Mouse (Mus musculus) spleen, adult 12 weeks (tissue): ENCODE data around the gene AC124502.3.

Experiments
- DNase-seq: peaks from one replicate; pipeline ENCODE4 v3.0.0; 2022; ENCODE audit warnings: low spot score

AC124502.3 gene

DNA sequence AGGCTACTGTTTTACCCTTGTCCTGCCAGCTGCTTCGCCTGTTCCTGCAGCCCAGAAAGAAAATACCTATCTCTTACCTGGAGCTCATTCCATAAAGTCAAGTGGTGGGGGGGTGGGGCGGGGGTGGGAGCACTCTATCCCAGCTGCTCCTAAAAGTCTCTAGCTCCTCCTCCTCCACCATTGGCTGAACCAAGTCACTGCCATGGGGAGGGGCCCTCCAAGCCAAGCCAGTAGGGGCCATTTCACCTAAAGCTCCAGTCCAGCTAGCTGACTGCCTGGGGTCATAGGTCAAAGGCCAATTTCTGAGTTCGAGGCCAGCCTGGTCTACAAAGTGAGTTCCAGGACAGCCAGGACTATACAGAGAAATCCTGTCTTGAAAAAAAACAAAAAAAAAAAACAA is 6.0 kb upstream of the AC124502.3 start:
- DNase-seq: no peak

DNA sequence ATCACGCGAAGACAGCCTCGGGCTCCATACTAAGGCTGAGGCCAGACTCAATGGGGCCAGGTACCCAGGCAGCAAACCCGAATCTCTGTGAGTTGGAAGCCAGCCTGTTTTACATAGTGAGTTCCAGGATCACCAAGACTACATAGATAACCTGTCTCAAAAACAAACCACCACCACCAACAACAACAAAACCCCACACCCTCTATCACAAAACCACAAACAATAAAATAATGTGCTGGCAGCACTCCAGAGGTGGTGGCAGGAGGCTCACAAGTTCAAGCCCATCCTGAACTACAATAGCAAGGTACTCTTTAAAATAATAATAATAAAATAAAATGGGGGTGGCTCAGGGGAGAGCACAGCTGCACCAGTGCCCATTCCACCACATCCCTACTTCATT is 2.1 kb upstream of the AC124502.3 start:
- DNase-seq: no peak

DNA sequence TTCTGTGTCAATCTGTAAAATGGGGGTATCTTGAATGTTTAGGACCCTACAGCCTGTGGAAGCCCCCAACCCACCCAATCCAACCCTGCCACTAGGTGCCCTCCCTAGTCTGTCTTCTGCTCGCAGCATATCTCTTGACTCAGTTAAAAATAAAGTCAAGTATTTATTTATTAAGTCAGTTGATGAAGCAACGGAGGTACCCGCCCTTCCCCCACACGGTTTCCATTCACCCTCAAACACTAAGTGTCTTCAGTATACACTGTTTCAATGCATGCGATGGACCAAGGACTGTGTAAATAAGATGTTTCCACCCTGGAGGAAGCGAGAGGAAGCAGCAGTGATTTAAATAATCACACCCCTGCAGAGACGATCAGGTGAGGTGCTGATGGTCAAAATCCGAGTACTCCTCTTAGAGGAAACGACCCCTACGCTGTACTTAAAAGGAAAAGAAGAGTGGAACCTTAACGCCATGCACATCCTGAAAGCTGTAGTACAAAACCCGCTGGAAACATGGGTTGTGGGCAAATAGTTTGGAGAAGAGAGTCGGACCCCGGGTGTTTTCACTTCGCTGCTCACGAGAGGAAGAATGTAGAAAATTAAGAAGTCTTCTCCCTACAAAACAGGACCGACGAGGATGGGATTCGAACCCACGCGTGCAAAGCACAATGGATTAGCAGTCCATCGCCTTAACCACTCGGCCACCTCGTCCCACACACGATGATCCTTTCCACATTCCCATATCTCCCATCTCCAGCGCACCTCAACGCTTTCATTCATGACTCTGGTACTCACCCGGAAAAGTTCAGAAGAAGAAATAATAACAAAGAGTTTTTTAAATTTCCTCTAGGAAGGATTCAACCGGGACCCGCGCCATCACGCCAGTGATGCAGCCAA is 766 bp upstream of the AC124502.3 start:
- DNase-seq: peak; percentile 27

DNA sequence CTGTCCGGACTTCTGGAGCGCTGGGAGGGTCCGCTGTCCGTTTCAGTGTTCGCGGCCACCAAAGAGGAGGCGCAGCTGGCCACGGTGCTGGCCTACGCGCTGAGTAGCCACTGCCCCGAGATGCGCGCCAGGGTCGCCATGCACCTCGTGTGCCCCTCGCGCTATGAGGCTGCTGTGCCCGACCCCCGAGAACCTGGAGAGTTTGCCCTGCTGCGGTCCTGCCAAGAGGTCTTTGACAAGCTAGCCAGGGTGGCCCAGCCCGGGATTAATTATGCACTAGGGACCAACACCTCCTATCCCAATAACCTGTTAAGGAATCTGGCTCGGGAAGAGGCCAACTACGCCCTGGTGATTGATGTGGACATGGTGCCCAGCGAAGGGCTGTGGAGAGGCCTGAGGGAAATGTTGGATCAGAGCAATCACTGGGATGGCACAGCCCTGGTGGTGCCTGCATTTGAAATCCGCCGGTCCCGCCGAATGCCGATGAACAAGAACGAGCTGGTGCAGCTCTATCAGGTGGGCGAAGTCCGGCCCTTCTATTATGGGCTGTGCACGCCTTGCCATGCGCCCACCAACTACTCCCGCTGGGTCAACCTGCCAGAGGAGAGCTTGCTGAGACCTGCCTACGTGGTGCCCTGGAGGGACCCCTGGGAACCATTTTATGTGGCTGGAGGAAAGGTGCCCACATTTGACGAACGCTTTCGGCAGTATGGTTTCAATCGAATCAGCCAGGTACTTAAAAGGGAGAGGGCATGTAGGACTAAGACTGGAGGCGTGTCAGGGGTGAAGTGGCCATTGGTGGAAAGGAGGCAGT is 817 bp downstream of the AC124502.3 start:
- DNase-seq: no peak

DNA sequence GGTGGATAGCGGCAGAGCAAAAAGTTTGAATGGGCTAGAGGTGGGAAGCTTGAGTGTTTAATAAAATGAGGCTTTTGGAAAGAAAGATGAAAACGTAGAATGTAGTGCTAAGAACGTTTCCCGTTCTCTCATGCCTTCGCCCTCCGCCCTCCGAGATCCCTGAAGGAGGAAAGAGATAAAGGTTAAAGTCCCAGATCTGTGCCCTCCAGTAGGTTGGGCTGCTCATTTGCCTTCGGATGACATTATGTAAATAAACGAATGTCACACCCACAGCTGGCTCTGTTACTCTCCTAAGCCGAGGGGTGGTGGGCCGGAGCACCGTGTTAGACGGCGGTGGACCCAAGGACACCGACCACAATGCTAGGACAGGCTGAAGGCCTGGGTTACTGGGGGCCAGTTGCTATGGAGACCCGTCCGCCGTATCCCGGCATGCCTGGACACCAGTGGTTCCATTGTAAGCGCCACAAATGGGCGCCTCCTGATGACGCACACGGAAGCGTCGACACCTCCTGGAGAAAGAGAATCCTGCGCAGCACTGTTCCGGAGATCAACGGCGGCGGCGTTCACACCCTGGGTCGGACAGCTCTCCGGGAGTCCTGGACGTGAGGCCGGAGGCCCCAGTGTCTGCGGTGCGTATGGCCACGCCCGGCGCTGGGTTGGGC is 2.3 kb downstream of the AC124502.3 start, which contains the start of gene Brms1:
Gene Brms1, plus strand, starts transcription at position 493 of the 662 bp plus-strand sequence.
- peak; percentile 81 for DNase-seq

DNA sequence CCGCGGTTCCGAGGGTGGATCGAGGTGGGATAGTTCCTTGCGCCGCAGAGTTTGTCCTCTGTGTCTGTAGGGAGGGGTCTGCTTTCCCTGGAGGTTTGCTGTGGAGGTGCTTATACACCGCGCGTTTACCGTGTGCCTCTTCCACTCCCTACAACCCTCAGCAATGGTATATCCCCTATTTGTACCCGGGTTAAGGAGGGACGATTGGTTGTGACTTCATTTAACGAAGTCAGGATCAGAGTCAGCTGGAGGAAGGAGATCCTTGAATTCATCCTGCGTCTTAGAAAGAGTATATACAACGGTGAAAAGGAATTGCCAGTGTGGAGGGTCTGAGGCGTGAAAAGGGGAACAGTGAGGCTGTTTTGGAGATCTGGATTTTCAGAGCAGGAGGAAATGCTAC is 2.9 kb downstream of the AC124502.3 start:
- no peak for DNase-seq

DNA sequence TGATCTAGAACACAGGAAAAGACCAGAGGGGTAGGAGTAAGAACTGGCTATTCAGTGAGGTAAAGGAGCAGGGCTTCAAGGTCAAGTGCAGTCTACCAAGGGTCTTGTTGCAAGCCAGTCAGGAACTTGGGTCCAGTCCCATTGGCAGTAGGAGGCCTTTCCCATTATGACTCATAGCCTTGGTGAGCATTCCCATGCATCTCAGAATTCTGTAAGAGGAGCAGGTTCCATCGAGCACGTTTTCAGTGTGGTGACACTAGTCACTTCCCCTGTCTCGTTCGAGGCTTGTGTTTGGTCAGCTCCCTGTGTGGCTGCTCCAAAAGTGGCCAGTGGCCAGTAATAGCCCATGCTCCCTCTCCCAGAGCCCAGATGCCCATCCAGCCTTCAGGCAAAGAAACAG is 6.8 kb downstream of the AC124502.3 start:
- DNase-seq: no peak

DNA sequence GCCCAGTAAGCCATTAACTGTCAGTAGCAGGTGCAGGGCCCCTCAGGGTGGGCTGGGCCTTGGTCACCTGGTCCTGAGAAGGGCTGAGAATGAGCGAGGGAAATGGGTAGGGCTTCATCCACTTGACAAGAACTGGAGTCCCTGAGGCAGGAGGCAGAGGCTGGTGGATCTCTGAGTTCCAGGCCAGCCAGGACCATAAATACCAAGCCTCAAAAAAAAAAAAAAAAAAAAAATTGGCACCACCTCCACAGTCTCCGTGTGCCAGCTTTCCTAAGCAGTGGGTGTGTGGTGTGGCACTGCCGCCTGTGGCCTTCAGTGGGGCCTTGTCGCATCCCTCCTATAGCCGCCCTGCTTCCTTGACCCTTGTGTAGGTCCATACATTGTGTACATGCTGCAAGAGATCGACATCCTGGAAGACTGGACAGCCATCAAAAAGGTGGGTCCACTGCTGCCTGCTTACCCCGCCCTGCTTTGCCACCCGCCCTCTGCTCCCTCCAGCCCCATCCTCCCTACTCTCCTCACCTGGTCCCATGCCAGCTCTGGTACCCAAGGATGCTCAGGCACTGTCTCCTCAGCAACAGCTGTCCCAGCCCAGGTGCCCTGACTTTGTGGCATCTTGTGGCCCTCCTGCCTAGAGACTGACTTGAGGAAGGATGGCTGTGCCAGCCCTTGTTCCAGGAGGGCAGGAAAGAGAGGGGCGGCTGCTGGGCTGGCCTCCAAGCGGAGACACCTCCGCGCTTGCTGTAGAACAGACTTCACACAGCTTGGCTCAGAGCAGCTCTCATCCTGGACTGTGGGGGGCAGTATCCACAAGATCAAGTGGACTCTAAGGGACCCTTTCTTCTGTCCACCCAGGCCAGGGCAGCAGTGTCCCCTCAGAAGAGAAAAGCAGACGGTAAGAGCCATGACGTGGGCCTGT is 9.7 kb downstream of the AC124502.3 start:
- no peak for DNase-seq

DNA sequence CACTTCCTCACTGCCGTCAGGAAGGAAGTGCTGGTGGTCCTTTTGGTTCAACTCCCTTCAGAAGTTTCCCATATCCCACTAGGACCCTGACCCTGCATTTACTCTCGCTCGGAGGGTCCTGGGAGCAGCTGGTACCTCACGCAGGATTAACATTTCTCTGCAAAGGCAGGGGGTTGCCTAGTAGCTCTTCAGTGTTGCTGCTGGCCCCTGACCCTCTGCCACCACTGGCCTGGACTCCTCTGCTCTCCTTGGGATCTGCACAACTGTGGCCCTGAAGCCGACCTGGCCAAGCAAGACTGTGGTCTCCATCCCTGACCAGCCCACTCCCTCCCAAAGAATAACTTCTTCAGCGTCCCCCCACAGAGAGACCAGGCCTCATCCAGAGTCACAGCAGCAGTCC is 10.6 kb downstream of the AC124502.3 start:
- DNase-seq: no peak

DNA sequence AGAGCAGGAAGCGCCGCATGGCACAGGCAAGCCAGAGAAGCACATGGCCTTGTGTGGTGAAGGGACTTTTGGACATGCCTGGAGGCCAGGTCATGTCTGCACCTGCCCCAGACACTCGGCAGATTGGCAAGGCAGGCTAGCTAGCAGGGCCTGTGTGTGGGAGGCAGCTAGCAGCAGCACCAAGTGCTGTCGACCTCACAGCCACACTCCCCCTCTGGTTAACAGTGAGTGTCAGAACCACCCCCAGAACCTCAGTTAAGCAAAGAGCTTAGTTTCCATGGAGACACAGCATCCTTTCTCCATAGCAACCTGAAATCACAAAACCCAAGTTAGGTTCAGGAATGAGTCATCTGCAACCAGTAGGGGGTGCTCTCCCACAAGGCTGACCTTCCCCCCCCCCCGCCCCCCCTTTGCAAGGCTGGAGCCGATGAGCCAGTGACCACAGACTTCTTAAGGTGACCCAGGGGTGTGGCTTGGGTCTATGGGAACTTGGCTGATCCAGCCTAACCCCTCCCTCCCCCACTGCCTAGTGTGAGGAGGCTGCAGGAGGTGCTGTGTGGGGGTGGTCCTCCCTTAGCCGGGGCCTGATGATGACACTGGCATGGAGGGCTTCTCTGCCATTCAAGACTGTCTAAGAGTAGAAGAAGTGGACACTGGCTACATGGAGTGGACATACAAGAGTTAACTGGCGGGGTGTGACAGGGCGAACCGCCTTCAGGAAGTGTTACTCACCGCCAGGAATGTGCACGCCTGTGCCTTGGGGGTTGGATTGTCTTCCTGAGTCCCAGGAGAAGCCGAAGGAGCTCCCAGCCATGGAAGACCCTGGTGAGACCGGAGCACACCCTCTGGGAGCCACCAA is 11.6 kb downstream of the AC124502.3 start, which contains the start of gene Rin1:
Gene Rin1, plus strand, starts transcription at position 435 of the 859 bp plus-strand sequence.
- DNase-seq: no peak

DNA sequence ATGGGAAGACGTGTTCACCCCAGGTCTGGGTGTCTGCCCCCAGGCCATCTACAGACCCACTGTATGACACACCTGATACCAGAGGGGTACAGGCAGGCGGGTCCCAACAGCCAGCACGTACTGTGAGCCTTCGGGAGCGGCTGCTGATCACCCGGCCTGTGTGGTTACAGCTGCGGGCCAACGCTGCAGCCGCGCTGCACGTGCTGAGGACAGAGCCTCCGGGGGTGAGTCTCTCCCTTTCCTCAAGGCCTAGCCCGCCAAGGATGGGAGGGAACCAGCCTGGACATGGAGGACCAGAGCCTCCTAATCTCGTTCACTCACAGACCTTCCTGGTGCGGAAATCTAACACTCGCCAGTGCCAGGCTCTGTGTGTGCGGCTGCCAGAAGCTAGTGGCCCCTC is 12.3 kb downstream of the AC124502.3 start:
- no peak for DNase-seq

DNA sequence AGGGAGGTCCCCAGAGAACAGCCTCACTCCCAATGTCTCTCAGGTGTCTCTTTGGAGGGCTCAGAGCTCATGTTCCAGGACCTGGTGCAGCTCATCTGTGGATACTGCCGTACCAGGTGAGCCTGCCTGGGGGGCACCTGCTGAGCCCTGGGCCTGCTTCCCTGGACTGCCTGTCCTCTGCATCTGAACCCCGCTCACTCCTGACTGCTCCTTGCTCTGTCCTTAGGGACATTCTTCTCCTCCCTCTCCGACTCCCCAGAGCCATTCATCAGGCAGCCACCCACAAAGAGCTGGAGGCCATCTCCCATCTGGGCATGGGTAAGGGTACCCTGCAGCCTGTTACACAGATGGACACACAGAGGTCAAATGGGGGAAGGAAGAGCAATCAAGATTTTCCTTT is 12.8 kb downstream of the AC124502.3 start:
- no peak for DNase-seq

DNA sequence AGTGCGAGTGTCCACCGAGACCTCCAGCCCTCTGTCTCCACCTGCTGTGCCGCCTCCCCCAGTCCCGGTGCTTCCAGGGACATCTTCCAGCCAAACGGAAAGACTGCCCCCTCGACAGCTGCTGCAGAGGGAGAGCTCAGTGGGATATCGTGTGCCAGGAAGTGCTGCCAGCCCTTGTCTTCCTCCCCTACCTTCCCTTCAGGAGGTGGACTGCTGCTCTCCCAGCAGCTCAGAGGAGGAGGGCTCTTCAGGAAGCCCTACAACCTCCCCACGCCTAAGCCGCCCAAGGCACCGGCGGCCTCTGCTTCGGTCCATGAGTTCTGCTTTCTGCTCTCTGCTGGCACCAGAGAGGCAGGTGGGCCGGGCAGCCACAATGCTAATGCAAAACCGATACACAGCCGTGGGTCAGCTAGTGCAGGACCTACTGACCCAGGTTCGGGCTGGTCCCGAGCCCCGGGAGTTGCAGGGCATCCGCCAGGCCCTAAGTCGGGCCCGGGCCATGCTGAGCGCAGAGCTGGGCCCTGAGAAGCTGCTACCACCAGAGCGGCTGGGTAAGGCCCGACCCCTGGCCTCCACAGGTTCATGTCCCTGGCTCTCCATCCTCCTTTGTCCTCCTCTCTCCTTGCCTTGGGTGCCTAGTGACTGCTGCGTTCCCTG is 13.6 kb downstream of the AC124502.3 start:
- no peak for DNase-seq

DNA sequence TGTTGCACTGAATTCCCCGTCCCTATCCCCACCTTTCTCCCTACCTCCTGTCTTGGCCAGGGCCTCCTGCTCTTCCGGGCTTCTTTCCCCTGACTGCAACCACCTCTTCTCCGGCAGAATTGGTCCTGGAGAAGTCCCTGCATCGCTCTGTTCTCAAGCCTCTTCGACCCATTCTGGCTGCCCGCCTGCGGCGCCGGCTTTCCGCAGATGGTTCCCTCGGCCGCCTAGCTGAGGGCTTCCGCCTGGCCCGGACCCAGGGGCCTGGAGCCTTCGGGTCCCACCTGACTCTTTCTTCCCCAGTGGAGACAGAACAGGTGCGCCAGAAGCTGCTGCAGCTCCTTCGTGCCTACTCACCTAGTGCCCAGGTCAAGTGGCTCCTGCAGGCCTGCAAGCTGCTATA is 14.2 kb downstream of the AC124502.3 start:
- DNase-seq: no peak

DNA sequence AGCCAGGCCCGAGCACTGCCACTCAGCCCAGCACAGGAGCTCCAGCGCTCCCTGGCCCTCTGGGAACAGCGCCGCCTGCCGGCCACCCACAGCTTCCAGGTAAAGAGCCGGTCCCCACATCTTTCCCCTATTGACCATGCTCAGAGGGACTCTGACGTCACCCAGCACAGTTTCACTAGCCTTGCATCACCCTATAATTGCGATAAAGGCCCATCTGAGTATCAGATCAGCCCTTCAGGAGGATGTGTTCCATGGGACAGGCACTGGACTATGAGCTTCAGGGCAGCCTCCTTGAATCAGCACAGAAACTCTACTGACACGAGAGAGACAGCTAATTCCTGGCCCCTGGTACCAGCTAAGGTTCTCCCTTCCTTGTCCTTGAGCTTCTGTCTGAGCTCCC is 15.2 kb downstream of the AC124502.3 start:
- DNase-seq: no peak

DNA sequence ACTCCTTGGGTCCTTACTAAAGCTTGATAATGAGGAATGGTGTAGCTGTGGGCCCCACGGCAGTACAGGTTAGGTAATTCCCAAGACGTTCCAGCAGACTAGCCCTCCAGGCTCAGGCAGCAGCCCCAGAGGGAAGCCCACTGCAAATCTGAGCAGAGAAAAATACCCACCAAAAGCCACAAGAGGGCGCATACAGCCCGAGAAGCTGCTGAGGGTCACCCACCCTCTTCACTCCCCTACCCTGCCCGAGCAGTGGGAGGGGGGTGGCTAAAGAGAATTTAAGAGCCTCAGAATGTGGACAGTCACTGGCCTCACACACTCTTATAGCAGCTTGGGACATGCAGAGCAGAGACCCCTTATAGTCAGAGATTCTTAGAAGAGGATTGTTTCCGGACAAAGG is 17.6 kb downstream of the AC124502.3 start:
- DNase-seq: no peak

DNA sequence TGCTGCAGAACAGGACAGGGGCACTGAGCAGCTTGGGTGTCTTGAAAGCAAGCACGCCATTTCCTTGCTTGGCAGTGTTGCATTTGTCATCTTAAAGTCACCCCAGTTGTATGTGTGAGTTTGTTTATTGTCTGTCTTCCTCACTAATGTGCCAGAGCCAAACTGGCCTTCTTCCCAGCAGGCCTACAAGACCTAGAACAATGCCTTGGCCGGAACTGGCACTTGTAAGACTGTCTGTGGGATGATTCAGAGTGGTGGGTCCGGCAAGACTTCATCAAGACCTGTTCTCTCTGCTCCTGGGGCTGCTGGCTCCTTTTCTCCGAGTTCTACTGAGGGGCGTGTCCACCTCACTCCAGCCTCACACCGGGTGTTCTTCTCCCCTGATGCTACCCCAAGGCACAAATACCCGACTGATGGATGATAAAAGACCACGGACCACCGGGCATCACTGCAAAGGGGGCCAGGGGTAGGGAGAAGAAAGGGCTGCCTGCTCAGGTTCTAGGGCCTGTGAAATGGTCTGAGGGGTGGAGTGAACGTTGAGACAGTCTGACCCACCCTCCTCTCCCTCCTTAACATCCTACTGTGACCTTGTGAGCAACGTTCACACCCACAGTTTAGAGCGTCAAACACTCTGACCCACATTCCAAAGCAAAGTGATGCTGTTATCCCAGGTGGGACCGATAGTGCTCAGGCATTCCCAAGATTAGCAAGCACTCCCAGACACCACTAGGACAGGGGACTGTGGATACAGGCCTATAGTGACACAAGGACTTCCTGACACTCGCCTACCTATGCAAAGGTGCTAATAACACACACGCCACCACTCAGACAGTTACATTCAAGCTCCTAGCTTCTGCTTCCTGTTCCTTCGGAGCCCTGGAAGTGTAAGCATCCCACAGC is 19.4 kb downstream of the AC124502.3 start:
- no peak for DNase-seq

DNA sequence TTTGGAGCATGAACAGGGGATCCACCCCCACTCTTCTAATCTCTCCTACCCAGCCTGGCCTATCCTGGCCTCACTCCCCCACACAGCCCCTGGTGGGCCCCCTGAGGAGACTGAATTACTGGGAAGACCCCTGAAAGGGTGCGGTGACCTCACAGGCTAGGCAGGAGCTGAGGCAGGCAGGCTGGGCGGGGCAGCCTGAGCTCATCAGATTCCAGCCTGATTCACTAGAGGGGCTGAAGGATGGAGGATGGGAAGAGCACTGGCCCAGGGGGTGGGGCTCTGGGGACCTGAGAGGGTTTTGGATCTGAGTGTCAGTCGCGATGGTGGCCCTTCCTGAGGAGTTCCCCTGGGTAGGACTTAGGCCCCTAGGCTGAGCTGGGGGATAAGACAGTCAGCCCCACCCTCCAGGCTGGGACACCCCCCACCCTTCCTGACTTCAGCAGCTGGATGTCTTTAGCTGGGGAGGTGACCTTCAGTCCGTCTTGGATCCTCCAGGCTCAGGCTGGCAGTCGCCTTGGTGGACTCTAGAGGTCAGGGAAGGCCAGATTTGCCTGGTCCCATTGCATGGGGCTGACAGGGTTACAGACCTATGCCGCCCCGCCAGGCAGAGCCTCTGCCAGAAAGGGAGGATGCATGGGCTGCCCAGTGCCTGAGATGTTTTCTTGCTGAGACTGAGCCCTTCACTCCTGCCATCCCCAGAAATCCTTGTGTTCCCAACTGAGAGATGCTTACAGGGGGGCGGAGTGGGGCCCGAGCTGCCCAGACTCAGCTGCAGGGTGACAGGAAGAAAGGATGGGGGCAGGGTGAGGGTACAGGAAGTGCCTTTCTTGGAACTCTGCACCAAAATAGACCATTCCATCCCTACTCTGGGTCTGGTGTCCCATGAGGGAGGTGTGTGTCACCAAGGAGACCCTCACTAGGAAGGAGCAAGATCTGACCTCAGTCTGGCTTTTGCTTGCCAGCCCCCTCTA is 20.4 kb downstream of the AC124502.3 start:
- DNase-seq: no peak
